Mouse (Mus musculus): Measurements from ENCODE around the gene Ano6.

GRCm38 (mm10) chr15:95774674-95775414, 15.8 kb upstream of the Ano6 start:
- TF ChIP-seq CTCF (IDR thresholded peaks at IDR 0.05) (no peak), POLR2A (IDR thresholded peaks at IDR 0.05; ENCODE audit: insufficient read depth, low read depth, low read length) (no peak), EP300 (IDR thresholded peaks at IDR 0.05; ENCODE audit: insufficient read depth, low read depth, low read length) (no peak)
